Mouse (Mus musculus) heart, postnatal 14 days (tissue): ENCODE data around the gene Ggct. TPM values are rescaled to one million over a fixed set of nuclear protein-coding genes. Genes with fewer than 3 reads are reported as not detected.

Experiments
- DNase-seq, 2 experiments: peaks; one replicate each; pipeline ENCODE4 v3.0.0; 2021 to 2022
- intact Hi-C: fragments of 180-260 bp; cut with DNase I; formaldehyde crosslinking; loops from one replicate; pipeline ENCODE4 v1.15.1; 2025
- total RNA-seq, 2 experiments: library from RNA; stranded (reverse); gene quantifications; 2 replicates each; pipeline ENCODE4 v1.2.3; 2021

The Ggct gene
- total RNA-seq, 2 experiments from 2014 or later, result 15.0 to 17.8 TPM

DNA sequence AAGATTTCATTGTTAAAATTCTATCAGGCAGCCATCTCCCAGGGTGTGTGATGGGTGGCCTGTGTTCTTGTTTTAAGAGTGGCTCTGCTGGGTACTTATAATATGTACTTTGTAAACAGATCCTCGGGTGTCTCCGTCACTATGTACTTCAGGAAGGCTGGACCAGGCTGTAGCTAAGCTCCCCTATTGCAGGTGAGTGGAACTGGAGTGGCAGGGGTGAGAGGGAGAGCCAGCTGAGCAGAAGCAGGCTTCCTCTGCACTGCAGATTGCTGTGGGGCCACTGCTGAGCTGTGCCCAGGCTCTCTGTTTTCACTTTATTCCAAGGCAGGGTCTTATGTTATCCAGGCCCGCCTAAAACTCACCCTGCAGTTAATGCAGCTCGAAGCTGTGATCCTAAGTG is 9.7 kb upstream of the Ggct start:
- DNase-seq, result no peak
- intact Hi-C loops, result no loop called here

DNA sequence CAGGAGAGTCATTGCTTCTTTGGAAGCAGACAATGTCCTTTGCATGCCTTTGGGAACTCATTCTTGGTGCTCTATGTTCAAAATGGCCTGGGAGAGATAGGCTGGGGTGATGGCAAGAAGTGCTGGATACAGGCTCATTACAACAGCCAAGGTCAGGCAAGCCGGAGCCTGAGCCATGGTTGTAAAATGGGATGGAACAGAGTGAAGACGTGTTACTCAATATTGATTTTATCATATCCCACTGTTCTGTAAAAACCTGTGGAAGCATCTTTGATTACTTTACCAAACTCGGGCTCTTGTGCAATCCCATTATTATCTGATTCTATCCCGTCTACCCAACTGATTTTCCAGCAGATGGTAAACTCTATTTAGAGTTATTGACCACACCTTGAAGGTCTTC is 8.6 kb upstream of the Ggct start:
- no peak for DNase-seq
- intact Hi-C loops, result no loop called here

DNA sequence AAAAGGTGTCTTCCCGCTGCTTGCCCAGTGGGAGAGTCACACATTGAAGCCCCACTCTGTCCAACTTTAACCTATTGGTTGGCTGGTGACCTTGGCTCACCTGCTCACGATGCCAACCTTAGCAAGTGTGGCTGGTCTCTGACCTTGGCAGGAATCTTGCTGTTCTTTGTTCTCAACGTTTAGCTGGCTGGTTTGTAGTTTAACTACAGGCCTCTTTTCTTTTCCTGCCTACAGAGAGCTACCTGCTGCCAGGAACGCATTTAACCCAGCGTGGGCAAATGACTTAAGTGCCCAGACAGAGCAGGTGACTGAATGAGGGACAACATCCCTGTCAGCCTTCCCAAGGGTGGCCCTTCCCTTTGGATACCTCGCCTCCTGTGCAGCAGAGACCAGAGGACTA is 5.0 kb upstream of the Ggct start:
- intact Hi-C loops, result loop anchor here (10.0 kb wide), 1 partner anchor 403 kb away; the partner anchor contains the start of genes Fkbp14 and Plekha8

DNA sequence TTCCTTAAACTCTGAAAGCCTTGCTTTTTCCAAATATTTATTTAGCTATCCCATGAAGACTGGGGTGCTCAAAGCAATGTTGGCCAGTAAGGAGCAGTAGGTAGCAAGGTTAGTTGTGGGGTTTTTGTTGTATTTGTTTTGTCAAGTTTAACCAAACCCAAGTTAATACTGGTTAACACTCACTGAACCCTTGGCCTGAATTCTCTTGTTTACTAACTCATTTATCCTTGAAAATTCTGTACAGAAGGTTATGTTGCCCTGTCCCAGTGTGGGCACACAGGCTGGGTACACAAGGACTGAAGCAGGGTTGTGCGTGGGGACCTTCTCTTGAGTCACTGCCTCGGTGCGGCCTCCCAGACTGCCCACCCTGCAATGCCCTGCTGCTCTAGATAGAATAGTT is 3.6 kb upstream of the Ggct start:
- DNase-seq, result no peak
- intact Hi-C loops, result loop anchor here (10.0 kb wide), 1 partner anchor 402 kb away; the partner anchor contains the start of genes Fkbp14 and Plekha8

More for the DNA sequence above, 5.0 kb upstream of the Ggct start:
- no peak for DNase-seq

DNA sequence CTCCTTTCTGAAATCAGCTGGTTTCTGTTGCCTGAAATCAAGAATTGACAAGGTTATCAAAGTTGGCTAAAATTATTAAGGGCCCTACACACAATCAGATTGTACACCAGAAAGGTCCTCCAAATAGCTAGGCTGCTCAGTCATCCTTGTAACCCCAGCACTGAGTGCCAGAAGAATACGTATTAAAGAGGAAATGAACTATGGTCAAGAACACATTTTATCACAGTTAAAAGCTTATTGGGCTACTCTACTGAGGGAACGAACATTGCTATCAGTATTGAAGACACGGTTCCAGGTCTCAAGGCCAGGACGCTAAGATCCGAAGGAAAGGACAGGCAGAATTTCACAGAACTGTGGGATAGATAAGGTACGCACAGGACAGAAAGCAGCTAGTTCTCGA is 609 bp downstream of the Ggct start:
- DNase-seq, result no peak
- intact Hi-C loops, result loop anchor here (2.0 to 10.0 kb wide), 5 partner anchors 17 to 397 kb away; partner anchors contain the start of genes Fkbp14, Plekha8 and Znrf2

DNA sequence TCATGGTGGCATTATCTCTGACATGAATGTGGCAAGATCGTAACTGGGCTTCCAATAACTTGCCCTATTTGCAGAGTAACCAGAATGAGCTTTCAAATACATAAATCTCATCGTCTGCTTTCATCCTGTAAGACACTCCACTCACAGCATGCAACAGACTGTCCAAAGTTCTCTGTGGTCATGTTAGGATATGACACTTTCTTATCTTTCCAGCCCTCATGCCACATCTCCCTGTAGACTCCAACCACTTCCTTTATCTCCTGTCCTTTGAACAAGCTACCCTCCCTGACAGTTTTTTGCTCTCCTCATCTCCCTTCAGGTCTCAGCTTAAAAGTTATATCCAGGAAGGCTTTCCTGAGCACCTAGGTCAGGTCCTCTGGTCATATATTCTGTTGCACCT is 1.6 kb downstream of the Ggct start:
- intact Hi-C loops, result loop anchor here (5.0 to 10.0 kb wide), 3 partner anchors 174 to 396 kb away; partner anchors contain the start of genes Fkbp14, Plekha8 and Znrf2
- no peak for DNase-seq

DNA sequence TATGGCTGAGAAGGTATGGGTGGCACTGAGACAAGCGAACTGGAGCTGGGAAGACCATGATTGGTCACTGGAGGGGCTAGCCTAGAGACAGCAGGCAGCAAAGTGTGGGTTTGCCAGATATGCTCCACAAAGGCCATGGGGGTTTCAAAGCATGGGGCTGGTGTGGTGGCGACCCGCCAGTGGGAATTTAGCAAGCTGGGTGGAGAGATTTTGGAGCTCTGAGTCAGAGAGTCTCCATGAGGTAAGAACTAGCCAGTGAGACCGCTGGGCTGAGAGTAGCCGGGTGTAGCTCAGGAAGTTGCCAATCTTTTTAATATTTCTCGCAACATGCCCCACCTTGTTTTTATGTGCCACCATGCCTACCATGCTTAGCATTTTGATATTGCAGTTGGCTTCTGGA is 4.6 kb downstream of the Ggct start:
- intact Hi-C loops, result no loop called here
- no peak for DNase-seq

DNA sequence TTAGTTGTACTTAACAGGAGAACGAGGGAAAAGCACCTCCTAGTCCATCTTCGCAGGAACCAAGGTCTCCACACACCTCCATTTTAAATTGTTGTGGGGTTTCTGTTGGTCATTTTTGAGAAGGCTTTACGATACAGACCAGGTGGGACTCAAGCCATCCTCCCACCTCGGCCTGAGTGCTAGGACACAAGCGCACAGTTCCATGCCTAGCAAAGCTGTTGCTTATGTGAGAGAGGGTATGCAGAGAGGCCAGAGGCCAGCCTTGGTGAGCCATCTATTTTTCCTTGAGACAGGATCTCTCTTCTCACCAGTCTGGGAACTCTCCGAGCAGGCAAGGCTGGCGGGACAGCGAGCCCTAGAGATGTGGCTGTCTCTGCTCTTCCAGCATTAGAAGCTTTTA is 8.7 kb downstream of the Ggct start:
- intact Hi-C loops, result no loop called here
- DNase-seq, result no peak

DNA sequence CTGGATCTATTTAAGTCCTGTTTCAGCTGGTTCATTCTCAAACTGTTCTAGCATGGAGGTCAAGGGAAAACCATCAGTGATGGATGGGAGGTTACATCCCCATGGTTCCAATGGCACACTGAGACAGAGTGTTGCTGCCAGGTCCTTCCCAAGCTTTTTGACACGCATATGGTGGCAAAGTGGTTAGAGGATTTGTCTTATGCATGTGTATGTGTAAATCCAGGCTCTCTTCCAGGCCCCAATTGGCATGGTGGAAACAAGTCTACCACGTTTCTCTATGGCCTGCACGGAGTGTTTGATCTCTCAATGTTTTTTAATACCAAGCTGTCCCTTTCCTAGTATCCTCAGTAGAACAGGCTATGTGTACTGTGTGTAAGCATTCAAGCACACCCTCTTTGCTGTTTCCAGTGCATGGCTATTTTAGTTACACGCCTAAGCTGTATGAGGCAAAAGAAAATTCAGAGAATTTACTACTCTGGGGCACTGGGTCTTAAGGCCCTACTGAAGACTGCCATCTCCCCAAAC is 9.2 kb downstream of the Ggct start:
- intact Hi-C loops, result no loop called here
- DNase-seq, result no peak

DNA sequence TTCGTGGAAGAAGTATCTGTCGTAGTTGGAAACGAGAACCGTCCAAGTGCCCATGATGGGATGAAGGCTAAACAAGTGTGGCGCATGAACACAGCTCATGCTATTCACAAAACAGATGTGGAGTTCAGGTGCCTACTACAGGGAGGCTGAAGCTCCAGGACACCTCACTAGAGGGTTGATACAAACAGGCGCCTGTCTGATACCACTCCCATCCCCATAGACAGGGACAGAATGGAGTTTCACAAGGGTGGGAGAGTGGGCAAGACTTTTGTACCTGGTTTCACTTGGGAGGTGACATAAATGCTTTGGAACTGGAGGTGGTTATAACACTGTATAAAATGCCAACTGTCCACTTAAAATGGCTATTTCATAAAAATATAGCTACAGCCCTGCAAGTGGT is 13.3 kb downstream of the Ggct start:
- intact Hi-C loops, result no loop called here

DNA sequence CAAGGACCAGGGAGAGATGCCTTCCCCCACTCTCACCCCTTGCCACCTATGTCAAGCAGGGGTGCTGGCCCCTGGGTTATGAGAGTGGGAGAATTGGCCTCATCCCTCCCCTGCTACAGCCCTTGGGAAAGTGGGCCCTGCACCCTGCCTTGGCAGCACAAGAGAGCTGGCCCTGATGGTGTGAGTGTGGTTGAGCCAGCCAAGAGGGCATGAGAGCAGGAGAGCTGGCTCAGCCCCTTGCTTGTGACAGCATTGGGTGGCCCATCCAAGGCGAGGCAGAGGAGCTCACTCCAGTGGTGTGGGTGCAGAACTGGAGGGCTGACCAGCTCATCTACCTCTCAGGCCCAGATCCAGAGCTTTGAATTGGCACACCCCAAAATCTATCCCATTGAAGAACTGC is 17.1 kb downstream of the Ggct start:
- no peak for DNase-seq
- intact Hi-C loops, result loop anchor here (2.0 kb wide), 1 partner anchor 17 kb away; the partner anchor contains the start of gene Ggct

More for the DNA sequence above, 13.3 kb downstream of the Ggct start:
- DNase-seq, result no peak

DNA sequence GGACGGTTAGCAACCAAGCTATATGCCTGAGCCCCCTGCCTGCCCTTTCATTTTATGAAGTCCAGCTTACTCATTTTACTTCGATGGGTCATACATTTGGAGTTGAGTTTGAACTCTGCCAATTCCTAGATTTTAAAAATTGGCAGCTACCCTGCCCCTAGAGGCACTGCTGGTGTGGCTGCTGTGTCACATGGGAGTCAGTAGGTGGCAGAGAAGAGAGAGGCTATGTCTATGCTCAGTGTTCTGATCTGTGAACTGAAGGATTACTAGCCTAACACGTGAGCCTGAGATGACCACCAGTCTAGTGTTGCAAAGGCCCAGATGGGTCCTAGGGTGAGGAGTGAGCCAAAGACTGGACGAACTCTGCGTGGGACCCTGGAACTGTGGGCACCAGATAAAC is 18.2 kb downstream of the Ggct start:
- intact Hi-C loops, result loop anchor here (2.0 to 5.0 kb wide), 3 partner anchors 18 to 157 kb away; partner anchors contain the start of genes Ggct and Znrf2
- DNase-seq, result peak in 1 of 2 experiments; percentile 53

DNA sequence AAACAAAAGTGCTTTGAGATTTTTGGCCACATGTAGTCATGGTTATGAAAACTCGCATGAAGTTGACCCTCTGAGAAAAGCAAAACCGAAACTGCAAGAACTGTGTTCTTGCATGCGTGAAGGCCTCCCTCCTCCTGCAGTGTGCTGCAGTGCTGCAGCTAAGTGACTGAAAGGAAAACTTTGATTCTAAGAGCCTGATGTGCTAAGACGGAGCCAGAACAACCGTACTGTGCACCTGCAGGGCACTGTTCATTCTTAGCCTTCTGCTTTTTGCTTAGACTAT is 19.9 kb downstream of the Ggct start:
- intact Hi-C loops, result loop anchor here (5.0 kb wide), 2 partner anchors 56 to 156 kb away; partner anchors contain the start of gene Znrf2
- no peak for DNase-seq

DNA sequence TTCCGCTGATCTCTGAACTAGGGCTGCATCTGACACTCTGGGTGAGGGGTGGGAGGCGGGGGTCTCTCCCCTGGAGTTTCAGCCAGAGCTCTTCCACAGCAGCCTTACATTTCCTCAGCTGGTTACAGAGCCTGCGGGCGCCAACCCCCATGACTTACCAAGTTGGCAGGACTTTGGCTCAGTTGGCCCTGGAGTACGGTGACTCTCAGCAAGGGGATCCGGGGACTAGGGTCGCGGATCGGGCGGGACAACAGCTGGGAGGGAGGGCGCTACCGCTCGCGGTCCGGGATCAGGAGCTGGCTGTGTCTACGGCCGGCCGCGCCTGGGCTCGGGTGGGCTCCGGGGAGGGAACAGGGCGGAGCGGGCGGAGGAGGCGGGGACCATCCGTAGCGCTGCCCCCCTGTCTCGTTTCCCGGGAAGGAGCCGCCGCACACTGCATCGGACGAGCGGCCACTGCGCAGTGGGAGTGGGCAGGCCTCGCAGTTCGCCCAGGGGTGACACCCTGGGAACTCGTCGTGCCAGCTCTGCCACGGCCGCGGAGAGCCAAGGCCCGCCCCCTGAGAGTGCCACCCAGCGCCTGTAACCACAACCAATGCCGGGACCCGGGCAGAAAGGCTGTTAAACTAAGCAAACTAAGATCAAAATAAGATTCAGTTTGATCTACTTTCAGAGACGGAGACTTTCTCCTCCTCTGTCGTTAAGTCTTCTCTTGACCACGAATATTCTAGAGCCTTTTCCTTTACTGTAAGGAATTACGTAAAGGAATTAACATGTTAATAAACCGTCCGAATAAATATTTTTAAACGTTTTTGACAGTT is 20.4 kb downstream of the Ggct start, which contains the start of gene Nod1:
Gene Nod1 (minus strand): TSS at position 502 of the 818 bp plus-strand sequence.
- peak; percentile 88 to 90 for DNase-seq
- intact Hi-C loops, result loop anchor here (5.0 kb wide), 2 partner anchors 55 to 155 kb away; partner anchors contain the start of gene Znrf2

DNA sequence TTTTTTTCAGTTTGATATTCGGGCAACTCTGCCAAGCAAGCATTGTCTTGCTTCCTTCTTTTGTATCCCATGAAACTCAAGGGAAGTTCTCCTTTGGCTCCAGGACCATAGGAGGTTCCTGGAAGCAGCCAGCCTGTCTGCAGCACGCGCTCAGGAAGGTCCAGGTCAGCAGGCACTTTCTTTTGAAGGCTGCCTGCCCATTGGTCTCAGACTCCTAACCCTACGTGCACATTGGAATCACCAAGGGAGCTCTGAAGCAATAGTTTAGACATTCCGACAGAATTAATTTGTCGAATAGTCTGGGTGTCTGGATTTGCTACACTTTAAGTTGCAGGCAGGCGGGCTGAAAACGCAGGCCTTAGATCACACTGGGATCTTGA is 21.0 kb downstream of the Ggct start:
- DNase-seq, result peak; percentile 45 to 48
- intact Hi-C loops, result loop anchor here (5.0 kb wide), 2 partner anchors 54 to 154 kb away; partner anchors contain the start of gene Znrf2

DNA sequence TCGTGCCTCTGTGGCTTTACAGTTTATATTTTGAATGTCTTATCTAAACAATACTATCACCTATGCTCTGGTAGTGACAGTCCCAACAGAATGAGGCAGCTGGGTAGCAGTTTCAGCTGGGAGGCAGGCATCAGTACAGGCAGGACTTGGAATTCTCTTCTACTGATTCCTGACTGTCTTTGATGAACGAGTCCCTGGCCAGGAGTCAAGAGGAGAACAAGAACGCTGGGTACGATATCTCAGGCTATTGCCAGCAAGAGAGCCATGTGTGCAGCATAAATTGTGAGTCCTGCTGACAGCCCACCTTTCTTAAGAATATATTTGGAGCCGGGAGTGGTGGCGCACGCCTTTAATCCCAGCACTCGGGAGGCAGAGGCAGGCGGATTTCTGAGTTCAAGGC is 22.2 kb downstream of the Ggct start:
- intact Hi-C loops, result loop anchor here (5.0 kb wide), 2 partner anchors 53 to 153 kb away; partner anchors contain the start of gene Znrf2
- no peak for DNase-seq

DNA sequence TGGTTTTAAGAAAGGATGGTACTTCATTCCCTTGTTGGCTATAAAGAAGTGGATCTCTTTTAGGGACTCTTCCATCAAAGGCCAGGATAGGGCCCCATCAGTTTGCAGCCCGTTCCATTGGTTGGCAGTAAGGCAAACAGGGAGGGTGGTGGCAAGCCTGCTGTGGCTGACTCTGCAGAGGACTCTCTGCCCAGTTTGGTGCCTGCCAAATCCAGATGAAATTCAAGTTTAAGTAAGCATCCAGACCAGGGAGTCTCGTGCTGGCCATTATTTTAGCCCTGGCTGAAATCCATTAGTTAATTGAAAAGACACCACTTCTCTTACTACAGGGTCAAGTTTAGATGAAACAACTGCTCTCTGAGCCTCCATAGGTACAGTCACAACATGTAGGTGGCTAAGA is 22.9 kb downstream of the Ggct start:
- no peak for DNase-seq
- intact Hi-C loops, result loop anchor here (2.0 to 5.0 kb wide), 3 partner anchors 52 to 152 kb away; partner anchors contain the start of genes Gars and Znrf2

DNA sequence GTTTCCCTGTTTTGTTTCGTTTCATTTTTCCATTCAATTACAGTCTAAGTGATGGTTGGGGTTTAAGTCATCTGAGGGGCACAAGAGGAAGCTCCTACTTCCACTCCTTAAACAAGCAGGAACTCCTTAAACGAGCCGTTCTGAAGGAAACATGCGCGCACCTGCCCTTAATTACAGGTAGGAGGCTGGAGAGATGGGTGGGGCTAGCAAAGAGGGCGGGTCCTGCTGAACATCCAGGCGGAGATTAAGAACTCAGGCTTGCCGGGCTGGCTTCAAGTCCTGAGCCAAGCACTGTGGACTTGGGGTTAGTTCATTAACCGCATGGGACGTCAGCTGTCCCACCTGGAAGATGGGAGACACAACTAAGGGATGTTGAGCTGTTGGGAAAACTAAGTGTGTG is 25.2 kb downstream of the Ggct start:
- intact Hi-C loops, result no loop called here
- DNase-seq, result no peak

DNA sequence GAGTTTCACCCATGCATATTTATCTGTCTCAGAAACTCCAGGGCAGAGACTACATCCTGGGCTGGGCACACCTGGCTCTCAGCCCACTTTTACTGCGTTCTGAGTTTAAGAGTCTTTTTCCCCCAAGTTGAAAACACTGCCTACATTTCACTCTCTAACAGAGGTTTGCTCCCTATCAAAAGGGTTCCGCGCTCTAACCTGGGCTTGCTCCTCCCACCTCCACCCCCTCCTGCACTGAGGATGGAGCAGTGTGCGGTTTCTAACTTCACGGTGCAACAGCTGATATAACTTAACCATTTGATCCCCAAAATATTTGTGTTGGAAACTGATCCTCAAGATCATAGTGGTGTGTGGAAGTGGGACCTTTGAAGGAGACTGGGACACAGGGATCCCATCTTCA is 27.5 kb downstream of the Ggct start:
- intact Hi-C loops, result no loop called here

DNA sequence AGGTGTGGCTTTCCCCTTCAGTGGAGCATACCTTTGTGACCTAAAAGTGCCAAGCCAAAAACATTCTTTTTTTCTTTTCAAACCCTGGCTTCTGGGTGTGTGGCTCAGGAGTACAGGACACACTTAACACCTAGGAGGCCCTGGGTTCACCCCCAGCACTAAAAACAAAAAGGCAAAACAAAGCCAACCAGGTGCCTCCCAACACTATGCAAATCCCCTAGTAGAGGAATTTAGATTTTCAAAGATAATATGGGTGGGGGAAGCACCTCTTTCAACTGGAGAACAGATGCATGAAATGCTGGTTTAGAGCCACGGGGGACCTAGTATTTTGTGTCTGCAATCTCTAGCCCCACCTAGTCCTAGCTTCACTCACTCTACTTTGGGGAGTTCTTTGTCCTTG is 28.0 kb downstream of the Ggct start:
- DNase-seq, result no peak
- intact Hi-C loops, result no loop called here

More for the DNA sequence above, 27.5 kb downstream of the Ggct start:
- DNase-seq, result no peak

DNA sequence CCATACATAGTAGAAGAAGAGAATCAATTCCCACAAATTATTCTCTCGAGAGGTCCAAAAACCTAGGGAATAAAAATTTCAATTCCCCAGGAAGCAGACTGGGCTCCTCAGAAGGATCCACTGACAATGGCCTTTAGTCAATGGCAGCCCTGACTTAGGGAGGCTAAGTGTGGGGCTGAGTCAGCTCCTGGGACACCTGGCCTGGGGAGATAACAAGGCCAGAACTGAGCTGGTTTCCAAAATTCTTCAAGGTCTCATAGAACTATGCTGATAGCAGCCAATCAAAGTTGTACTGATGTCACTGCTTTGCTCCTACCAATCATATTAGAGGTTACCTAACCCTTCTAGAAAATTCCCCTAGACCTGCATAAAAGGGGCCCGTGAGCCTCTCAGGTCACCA is 29.2 kb downstream of the Ggct start:
- no peak for DNase-seq
- intact Hi-C loops, result no loop called here

DNA sequence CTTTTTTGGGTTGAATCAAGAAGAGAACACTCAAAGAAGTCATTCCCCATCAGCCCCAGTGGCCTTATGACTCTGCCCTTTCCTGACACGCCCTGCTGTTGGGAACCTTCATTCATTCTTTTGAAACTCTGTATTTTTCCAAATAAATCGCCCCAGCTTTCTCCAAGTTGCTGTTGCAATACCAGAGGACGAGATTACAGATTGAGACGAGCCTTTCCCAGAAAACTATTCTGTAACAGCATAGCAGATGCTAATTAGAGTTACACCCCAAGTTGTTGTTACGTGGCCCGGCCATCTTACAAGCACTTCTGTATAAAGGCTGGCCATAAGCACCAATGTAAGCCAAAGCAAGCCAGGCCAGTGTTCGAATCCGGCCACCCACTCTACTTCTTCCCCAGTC is 35.1 kb downstream of the Ggct start:
- intact Hi-C loops, result no loop called here
- no peak for DNase-seq
